Mouse (Mus musculus): ENCODE results near the gene Tmcc2.

- TF ChIP-seq MAX (IDR thresholded peaks at IDR 0.05; ENCODE audit: low read depth), result no peak
- no peak for TF ChIP-seq USF1 (IDR thresholded peaks at IDR 0.05; ENCODE audit: low read depth)
- no peak for TF ChIP-seq POLR2A (IDR thresholded peaks at IDR 0.05; ENCODE audit: insufficient read length, low read depth)
- no peak for TF ChIP-seq E2F4 (IDR thresholded peaks at IDR 0.05; ENCODE audit: insufficient read depth)
Observed at GRCm38 (mm10) chr1:132437389-132437788, 46.3 kb upstream of the Tmcc2 start.
